Mouse (Mus musculus): ENCODE measurements around the gene Wdfy3. TPM values are rescaled to one million over a fixed set of nuclear protein-coding genes. Genes with fewer than 3 reads are reported as not detected.

The Wdfy3 gene
- polyA plus RNA-seq, 1 experiment: 68.1 TPM

DNA sequence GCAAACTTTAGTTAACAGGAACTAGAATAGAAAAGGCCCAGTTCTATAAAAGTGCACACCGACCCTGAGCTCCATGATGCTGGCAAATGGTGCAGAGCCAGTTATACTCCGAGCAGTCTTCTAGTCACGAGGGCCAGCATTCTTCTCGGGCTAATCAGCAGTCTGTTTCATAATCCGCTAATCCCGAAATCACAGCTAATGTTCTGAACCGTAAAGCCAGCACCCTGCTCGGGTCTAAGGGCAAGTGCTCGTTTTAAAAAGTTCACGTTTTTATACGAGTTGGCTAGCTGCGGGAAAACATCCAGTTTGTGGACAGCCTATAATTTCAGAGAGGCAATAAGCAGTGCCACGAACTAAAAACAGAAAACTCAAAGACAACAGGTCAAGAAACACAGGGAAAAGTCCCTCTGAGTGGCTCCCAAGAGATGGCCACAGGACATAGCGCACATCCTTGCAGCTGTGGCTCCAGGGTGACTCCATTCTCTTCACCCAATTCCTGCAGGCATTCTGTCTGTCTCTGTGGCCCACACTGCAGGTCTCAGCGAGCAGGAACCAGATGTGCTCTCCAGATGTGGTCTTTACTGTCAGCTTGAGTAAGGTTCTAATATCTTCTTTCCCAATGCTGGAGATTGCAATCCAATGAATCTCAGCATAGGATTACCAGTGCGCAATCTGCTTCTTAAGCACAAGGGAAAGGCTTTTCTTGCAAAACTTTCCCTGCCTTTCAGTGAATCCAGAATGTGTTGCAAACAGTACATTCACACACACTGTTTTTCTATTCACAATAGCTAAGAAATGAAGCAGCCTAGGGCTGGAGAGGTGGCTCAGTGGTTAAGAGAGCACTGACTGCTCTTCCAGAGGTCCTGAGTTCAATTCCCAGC, 47.5 kb downstream of the Wdfy3 start:
- no peak for TF ChIP-seq POLR2A (IDR thresholded peaks at IDR 0.05; ENCODE audit: borderline replicate concordance, extremely low read depth, insufficient read depth, insufficient read length, poor library complexity, severe bottlenecking)
- no peak for TF ChIP-seq CTCF (IDR thresholded peaks at IDR 0.05; ENCODE audit: borderline replicate concordance, extremely low read depth, insufficient read depth, insufficient read length)
- no peak for DNase-seq (ENCODE audit: low read depth)

DNA sequence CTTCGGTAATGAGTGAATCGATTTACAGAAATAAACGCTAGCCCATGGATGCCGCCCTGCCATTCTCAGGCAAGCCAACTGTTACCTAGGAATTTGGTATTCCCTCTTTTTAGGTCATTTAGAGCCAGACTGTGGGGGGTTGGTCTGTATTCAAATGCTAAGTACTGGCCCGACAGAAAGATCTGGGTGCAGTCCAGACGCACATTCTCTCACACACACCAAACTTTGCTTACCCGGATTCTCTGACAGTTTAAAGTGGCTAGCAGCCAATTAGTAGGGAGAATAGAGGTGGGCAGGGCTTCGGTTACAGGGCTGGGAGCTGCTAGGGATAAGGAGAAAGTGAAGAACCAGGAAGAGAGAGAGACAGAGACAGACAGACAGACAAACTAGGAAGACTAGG, 55.5 kb downstream of the Wdfy3 start:
- DNase-seq (ENCODE audit: low read depth): peak; percentile 90
- TF ChIP-seq POLR2A (IDR thresholded peaks at IDR 0.05; ENCODE audit: borderline replicate concordance, extremely low read depth, insufficient read depth, insufficient read length, poor library complexity, severe bottlenecking): no peak
- TF ChIP-seq CTCF (IDR thresholded peaks at IDR 0.05; ENCODE audit: borderline replicate concordance, extremely low read depth, insufficient read depth, insufficient read length): no peak

DNA sequence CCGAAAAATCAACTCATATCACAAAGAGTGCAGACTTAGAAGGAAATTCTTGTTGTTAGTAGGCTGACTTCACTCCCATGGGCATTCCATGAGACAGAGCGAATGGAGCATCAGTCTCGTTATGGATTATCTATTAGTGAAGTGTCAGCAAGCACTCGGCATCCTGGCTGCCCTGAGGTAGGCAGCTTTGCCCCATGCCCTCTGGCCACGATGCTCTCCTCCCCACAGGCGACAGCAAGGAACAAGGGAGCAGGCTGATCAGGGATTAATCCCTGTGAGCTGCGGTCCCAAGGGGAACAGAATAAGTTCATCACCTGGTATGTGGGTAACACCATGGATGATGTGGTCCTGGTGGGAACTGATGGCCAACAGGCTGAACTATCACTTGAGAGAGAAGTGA, 55.9 kb downstream of the Wdfy3 start:
- DNase-seq (ENCODE audit: low read depth): no peak
- TF ChIP-seq POLR2A (IDR thresholded peaks at IDR 0.05; ENCODE audit: borderline replicate concordance, extremely low read depth, insufficient read depth, insufficient read length, poor library complexity, severe bottlenecking) (no peak), CTCF (IDR thresholded peaks at IDR 0.05; ENCODE audit: borderline replicate concordance, extremely low read depth, insufficient read depth, insufficient read length) (no peak)

DNA sequence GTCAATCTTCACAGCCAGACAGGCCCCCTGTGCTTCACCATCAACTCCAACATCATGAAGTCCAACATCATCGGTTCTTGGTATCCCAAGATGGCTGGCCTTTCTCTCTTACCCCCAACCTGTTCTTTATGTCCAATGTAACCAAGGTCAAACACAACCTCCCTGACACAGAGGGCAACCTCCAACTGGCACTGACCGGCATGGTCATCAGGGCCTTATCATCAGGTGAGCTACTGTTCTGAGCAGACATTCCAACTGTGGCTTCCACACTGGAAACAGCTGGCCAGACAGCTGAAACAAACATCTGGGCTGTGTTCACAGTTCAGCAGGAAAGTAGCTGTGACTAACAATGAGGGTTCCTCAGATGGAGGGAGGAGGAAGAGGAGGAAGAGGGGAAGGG, 58.8 kb downstream of the Wdfy3 start:
- no peak for DNase-seq (ENCODE audit: low read depth)
- TF ChIP-seq POLR2A (IDR thresholded peaks at IDR 0.05; ENCODE audit: borderline replicate concordance, extremely low read depth, insufficient read depth, insufficient read length, poor library complexity, severe bottlenecking) (no peak), CTCF (IDR thresholded peaks at IDR 0.05; ENCODE audit: borderline replicate concordance, extremely low read depth, insufficient read depth, insufficient read length) (no peak)

DNA sequence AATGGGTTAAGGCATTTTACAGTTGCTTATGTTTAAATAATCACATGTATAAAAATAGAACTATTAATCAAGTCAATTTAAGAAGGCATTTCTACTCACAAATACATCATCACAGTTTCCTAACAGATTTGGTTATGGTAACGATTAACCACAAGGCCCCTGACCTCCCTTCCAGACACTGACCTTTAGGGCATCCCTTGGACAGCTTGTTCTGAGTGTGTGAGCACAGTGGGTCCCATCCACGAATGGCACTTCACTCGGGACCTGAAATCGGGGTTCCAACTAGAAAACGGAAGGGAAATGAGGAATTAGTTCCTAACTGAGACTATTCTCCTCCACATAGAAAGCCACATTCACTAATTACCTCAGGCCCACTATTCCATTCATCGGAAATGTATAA, 60.1 kb downstream of the Wdfy3 start:
- TF ChIP-seq POLR2A (IDR thresholded peaks at IDR 0.05; ENCODE audit: borderline replicate concordance, extremely low read depth, insufficient read depth, insufficient read length, poor library complexity, severe bottlenecking) (no peak), CTCF (IDR thresholded peaks at IDR 0.05; ENCODE audit: borderline replicate concordance, extremely low read depth, insufficient read depth, insufficient read length) (no peak)
- DNase-seq (ENCODE audit: low read depth): no peak

DNA sequence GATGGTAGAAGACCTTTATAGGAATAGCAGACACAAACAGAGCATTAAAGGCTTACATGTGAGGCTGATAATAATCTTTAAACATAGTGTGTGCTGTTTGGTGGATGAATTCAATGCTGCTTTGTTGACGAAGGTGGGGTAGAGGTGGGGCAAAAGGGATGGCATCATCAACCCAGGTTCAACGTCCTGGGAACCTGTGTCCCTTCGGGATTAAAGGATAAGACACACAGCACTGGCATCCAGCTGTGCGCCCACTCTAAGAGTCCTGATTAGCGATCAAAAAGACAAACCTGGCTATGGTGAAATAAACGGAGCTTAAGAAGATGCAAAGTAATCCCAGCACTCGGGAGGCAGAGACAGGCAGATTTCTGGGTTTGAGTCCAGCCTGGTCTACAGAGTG, 61.0 kb downstream of the Wdfy3 start:
- no peak for TF ChIP-seq POLR2A (IDR thresholded peaks at IDR 0.05; ENCODE audit: borderline replicate concordance, extremely low read depth, insufficient read depth, insufficient read length, poor library complexity, severe bottlenecking)
- no peak for TF ChIP-seq CTCF (IDR thresholded peaks at IDR 0.05; ENCODE audit: borderline replicate concordance, extremely low read depth, insufficient read depth, insufficient read length)
- no peak for DNase-seq (ENCODE audit: low read depth)

DNA sequence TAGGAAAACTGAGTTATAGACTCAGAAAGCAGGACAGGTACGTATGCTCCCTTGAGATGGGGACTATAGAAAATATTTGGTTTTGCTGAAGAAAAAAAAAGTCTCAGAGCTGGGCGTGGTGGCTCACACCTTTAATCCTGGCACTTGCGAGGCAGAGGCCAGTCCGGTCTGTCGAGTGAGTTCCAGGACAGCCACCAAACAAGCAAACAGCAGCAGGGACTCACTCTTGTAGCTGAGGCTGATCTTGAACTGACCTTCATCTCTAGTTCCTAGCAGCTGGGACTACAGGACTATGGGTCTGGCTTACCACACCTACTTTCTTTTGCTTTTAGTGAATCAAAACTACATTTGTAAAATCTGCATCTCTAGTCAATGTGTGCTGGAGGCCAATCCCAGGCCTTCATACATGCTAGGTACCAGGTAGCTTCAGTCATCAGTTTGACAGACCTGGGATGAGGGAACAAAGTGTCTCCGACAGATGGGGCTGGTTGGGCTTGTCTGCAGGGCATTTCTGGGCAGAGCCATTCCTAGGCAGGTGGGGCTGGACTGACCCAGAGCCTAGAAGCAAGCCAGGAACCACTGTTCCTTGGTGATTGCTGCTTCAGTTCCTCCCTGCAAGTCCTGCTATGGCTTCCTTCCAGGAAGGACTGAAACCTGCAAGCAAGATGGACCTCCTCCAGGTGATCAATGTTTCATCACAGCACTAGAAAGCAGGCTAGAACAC, 63.3 kb downstream of the Wdfy3 start:
- DNase-seq (ENCODE audit: low read depth): no peak
- TF ChIP-seq POLR2A (IDR thresholded peaks at IDR 0.05; ENCODE audit: borderline replicate concordance, extremely low read depth, insufficient read depth, insufficient read length, poor library complexity, severe bottlenecking): no peak
- TF ChIP-seq CTCF (IDR thresholded peaks at IDR 0.05; ENCODE audit: borderline replicate concordance, extremely low read depth, insufficient read depth, insufficient read length): no peak

DNA sequence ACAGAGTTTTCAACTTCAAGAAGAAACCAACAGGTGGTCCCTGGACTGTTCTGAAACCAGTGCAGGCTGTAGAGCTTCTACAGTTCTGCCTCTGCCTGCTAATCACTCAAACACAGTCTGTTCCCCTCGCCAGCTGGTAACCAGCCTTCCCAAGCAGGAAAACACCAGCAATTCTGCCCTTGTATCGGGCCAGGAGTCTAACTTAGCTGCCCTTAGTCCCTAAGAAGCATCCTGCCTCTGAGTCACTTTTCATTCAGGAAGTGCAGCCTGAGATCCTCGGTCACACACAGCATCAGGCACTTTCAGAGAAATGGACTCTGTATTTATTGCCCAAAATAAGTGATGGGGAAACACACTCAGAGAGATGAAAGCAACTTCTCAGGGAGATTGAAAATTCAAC, 66.3 kb downstream of the Wdfy3 start:
- TF ChIP-seq CTCF (IDR thresholded peaks at IDR 0.05; ENCODE audit: borderline replicate concordance, extremely low read depth, insufficient read depth, insufficient read length): no peak
- TF ChIP-seq POLR2A (IDR thresholded peaks at IDR 0.05; ENCODE audit: borderline replicate concordance, extremely low read depth, insufficient read depth, insufficient read length, poor library complexity, severe bottlenecking): no peak
- DNase-seq (ENCODE audit: low read depth): no peak

DNA sequence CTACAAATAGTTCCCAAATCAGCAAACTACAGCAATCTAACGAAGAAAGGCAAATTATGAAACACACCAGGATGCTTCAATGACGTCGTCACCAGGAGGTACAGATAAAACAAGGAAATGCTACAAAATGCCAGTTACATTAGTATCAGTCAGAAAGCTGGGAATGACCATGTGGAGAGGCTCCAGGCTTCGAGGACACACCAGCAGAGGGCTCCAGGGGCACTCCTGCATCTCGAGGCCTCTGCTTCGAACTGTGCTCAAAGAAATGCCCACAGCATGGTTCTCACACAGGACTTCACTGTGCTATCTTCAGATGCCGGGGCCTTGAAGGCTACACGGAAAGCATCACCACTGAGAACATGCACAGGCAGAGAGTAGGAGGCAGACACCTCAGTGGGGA, 68.7 kb downstream of the Wdfy3 start:
- no peak for TF ChIP-seq POLR2A (IDR thresholded peaks at IDR 0.05; ENCODE audit: borderline replicate concordance, extremely low read depth, insufficient read depth, insufficient read length, poor library complexity, severe bottlenecking)
- TF ChIP-seq CTCF (IDR thresholded peaks at IDR 0.05; ENCODE audit: borderline replicate concordance, extremely low read depth, insufficient read depth, insufficient read length): no peak
- DNase-seq (ENCODE audit: low read depth): no peak

DNA sequence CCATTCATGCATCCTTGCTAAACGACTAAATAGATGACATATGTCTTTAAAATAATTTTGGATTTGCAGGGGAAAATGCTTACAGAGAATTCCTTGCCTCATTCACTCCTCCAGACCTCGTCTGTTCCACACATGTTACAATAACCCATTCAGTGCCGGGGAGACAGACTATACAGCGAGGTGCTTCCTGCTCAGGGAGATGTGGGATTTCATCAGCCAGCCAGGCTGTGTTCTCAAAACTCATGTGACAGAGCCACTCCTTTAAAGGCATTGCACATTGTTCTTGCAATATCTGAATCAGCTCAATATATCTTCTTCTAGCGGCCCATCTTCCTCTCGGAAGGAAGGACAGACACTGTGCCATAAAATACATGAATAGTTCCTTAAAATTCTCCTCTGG, 70.8 kb downstream of the Wdfy3 start:
- no peak for DNase-seq (ENCODE audit: low read depth)
- TF ChIP-seq POLR2A (IDR thresholded peaks at IDR 0.05; ENCODE audit: borderline replicate concordance, extremely low read depth, insufficient read depth, insufficient read length, poor library complexity, severe bottlenecking): no peak
- no peak for TF ChIP-seq CTCF (IDR thresholded peaks at IDR 0.05; ENCODE audit: borderline replicate concordance, extremely low read depth, insufficient read depth, insufficient read length)

DNA sequence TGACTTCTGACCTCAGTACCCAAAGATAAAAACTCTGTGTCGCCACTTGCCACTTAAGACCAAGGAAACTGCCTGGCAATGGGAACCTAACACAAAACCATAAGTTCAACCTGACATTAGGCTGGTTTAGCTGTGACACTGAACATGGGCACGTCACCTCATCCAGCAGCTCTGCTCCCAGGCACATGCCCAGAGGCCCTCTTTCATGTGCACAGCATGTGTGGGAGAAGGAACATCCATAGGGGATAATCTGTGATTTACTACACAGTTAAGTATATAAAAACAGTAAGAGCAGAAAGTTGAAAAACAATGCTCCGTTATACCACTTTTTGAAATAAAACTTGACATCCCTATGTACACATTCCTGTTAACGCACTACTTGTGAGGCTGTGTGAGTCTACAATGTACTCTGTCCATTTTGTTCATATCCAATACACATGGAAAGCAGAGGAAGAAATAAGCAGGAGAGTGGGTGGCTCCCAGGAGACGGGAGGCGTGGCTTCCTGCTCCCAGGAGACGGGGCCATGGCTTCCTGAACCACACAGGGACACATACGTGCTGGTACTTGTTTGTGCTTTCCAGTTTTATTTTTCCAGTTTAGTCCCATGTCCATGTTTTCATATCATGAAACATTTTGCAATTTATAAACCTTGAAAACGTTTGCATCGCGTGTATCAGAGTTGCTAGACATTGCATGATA, 73.5 kb downstream of the Wdfy3 start:
- no peak for TF ChIP-seq POLR2A (IDR thresholded peaks at IDR 0.05; ENCODE audit: borderline replicate concordance, extremely low read depth, insufficient read depth, insufficient read length, poor library complexity, severe bottlenecking)
- TF ChIP-seq CTCF (IDR thresholded peaks at IDR 0.05; ENCODE audit: borderline replicate concordance, extremely low read depth, insufficient read depth, insufficient read length): no peak
- DNase-seq (ENCODE audit: low read depth): no peak

All from brain, embryonic 14.5 days (tissue).